15 mouse cellular contexts compared by ENCODE assay signal in the genomic region with DNA sequence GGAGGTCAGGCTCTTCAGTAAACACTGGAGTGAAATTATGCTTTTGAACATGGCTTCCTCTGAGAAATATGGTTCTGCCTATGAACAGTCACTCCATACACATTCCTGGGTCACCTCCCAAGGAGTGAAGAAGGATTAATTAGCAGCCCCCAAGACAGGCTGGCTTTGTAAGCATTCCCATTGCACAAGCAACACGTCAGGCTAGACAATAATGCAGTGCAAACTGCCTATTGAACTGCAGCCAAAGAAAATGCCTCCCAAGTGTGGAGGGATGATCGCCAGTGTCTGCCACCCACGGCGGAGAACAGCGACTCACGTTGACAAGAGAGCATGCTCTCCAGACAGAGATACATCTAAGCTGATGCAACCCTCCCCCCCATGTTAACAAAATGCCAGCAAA. TPM values are rescaled to one million over a fixed set of nuclear protein-coding genes. Genes with fewer than 3 reads are reported as not detected.
DNase-seq lines count a peak whose midpoint lies in the region; ATAC-seq lines count a peak whose summit lies in the region.
"Had no signal": no experiment of that assay in that cellular context is flagged by ENCODE, and none has a peak within 500 bp of the region (broad histone marks: within the 10 kb centered on the region; RNA-seq: fewer than 3 reads in every experiment).

No protein-coding gene starts in this region.

- H3K27ac ChIP-seq in heart, embryonic 11.5 days (ENCODE audit: low read depth, low read length) = no peak overlapping the region

- intact Hi-C loops in left cerebral cortex, postnatal 14 days (cut with DNase I) = no loop called here

- WGBS in heart, embryonic 11.5 days (ENCODE audit: insufficient replicate concordance) = 49% methylated on average over 6 of the region's 6 CpGs

- no peak overlapping the region for H3K4me2 ChIP-seq in heart, embryonic 11.5 days

- no peak overlapping the region for H3K4me3 ChIP-seq in heart, embryonic 11.5 days (ENCODE audit: low read depth, low read length)

- no peaks in the 10 kb centered on the region for H3K27me3 ChIP-seq in heart, embryonic 11.5 days (ENCODE audit: control insufficient read depth, insufficient read depth, low read length)

- H3K9me3 ChIP-seq in heart, embryonic 11.5 days (replicated peaks; ENCODE audit: control insufficient read depth, low read length) = no peaks in the 10 kb centered on the region

- H3K36me3 ChIP-seq in heart, embryonic 11.5 days (ENCODE audit: control insufficient read depth, insufficient read depth, low read length) = no peaks in the 10 kb centered on the region

- peak; percentile 56 for ATAC-seq in frontal cortex, adult (ENCODE audit: low TSS enrichment)
- ATAC-seq in granulocyte monocyte progenitor cell, adult 5-6 weeks (replicated peaks; ENCODE audit: poor library complexity, severe bottlenecking) = no peak
- no peak for ATAC-seq in heart, embryonic 11.5 days (replicated peaks; ENCODE audit: insufficient number of reproducible peaks, low FRiP score, low TSS enrichment)

- H3K4me1 ChIP-seq in heart, embryonic 11.5 days (ENCODE audit: control insufficient read depth, insufficient read depth, low read length) = no peaks in the 10 kb centered on the region

- no peak for DNase-seq in frontal cortex, postnatal 14 days (ENCODE audit: low spot score in 2 of 2)
- DNase-seq in layer of hippocampus, adult 8-10 months (ENCODE audit: low spot score in 2 of 2) = peak; percentile 35 to 39
- no peak for DNase-seq in layer of hippocampus, postnatal 36 days
- DNase-seq in NIH3T3 (ENCODE audit: low read depth) = peak; percentile 66
- DNase-seq in left cerebral cortex, postnatal 14 days (ENCODE audit: low spot score in 2 of 2) = peak; percentile 23 to 49
- DNase-seq: adrenal gland, postnatal 36 days; B cell, adult 2 months; kidney, postnatal 14 days; right cerebral cortex, postnatal 14 days had no signal

- no peak overlapping the region for H3K9ac ChIP-seq in heart, embryonic 11.5 days (ENCODE audit: low read depth, low read length)

RNA-seq across cellular contexts. Expression of a gene that starts 16.9 kb away (rescaled TPM):
- total RNA-seq in layer of hippocampus, adult 8-10 months (2022) = 10 to 100 TPM; 62.0 to 95.0 (median 71.4) TPM
- total RNA-seq in layer of hippocampus, postnatal 36 days (2021) = 10 to 100 TPM; 58.7 to 63.4 TPM
- total RNA-seq in left cerebral cortex, postnatal 14 days (2021) = 10 to 100 TPM; 40.0 to 41.9 TPM
- 52.4 and 54.4 TPM in 2 replicates for total RNA-seq in granulocyte monocyte progenitor cell, adult 5-6 weeks (2014; fragmentation: Nextera tagmentation)
- 59.8 and 68.8 TPM in 2 replicates for total RNA-seq in granulocyte monocyte progenitor cell, adult 5-6 weeks (2017)
- 83.1 and 83.8 TPM in 2 replicates for polyA plus RNA-seq in heart, embryonic 11.5 days (2014; fragmentation: Nextera tagmentation; extraction: Ambion mirVana)

RNA-seq across cellular contexts. Expression of a gene that starts 22.7 kb away (rescaled TPM):
- under 1 TPM in 2 of 4 experiments, not detected in 2; 0.69 to 0.80 TPM for total RNA-seq in layer of hippocampus, adult 8-10 months (2022)
- total RNA-seq in layer of hippocampus, postnatal 36 days (2021) = 1 to 10 TPM in 1 of 2 experiments, under 1 TPM in 1; 0.37 to 1.1 TPM
- under 1 TPM; 0.74 to 0.90 TPM for total RNA-seq in left cerebral cortex, postnatal 14 days (2021)
- total RNA-seq in granulocyte monocyte progenitor cell, adult 5-6 weeks (2014; fragmentation: Nextera tagmentation) = not detected in 2 replicates
- total RNA-seq in granulocyte monocyte progenitor cell, adult 5-6 weeks (2017) = not detected in 2 replicates
- polyA plus RNA-seq in heart, embryonic 11.5 days (2014; fragmentation: Nextera tagmentation; extraction: Ambion mirVana) = not detected in 2 replicates
- total RNA-seq: adrenal gland, postnatal 36 days; monocyte, adult 5-6 weeks had no signal
- polyA plus RNA-seq: heart, embryonic 16.5 days; limb, embryonic 14.5 days had no signal

RNA-seq across cellular contexts. Expression of a gene that starts 26.3 kb away (rescaled TPM):
- 100 to 1,000 TPM; 206 to 221 (median 212) TPM for total RNA-seq in layer of hippocampus, adult 8-10 months (2022)
- 100 to 1,000 TPM; 156 to 169 TPM for total RNA-seq in layer of hippocampus, postnatal 36 days (2021)
- 10 to 100 TPM; 86.2 to 87.9 TPM for total RNA-seq in left cerebral cortex, postnatal 14 days (2021)
- 123 and 124 TPM in 2 replicates for total RNA-seq in granulocyte monocyte progenitor cell, adult 5-6 weeks (2014; fragmentation: Nextera tagmentation)
- total RNA-seq in granulocyte monocyte progenitor cell, adult 5-6 weeks (2017) = 35.4 and 47.3 TPM in 2 replicates
- 82.5 and 84.0 TPM in 2 replicates for polyA plus RNA-seq in heart, embryonic 11.5 days (2014; fragmentation: Nextera tagmentation; extraction: Ambion mirVana)

RNA-seq across cellular contexts. Expression of a gene that starts 43.7 kb away (rescaled TPM):
- total RNA-seq in layer of hippocampus, adult 8-10 months (2022) = 100 to 1,000 TPM in 3 of 4 experiments, 10 to 100 TPM in 1; 88.0 to 105 (median 102) TPM
- 100 to 1,000 TPM; 106 to 112 TPM for total RNA-seq in layer of hippocampus, postnatal 36 days (2021)
- total RNA-seq in left cerebral cortex, postnatal 14 days (2021) = 10 to 100 TPM; 79.0 to 83.9 TPM
- total RNA-seq in granulocyte monocyte progenitor cell, adult 5-6 weeks (2014; fragmentation: Nextera tagmentation) = 78.5 and 86.0 TPM in 2 replicates
- total RNA-seq in granulocyte monocyte progenitor cell, adult 5-6 weeks (2017) = 48.9 and 57.0 TPM in 2 replicates
- polyA plus RNA-seq in heart, embryonic 11.5 days (2014; fragmentation: Nextera tagmentation; extraction: Ambion mirVana) = 192 and 200 TPM in 2 replicates

Comparison
In these comparisons a context has a peak if more than half of its experiments do, and no peak if none do; other contexts are left out.
1. DNase-seq: peak in layer of hippocampus, adult 8-10 months (2 of 2), NIH3T3 (single experiment) and left cerebral cortex, postnatal 14 days (2 of 2); none in frontal cortex, postnatal 14 days (0 of 2) and layer of hippocampus, postnatal 36 days (0 of 2).